Mouse (Mus musculus): ENCODE measurements around the gene Mgat3. TPM values are rescaled to one million over a fixed set of nuclear protein-coding genes. Genes with fewer than 3 reads are reported as not detected.

The Mgat3 gene
- total RNA-seq, 2 experiments from 2014 or later, result not detected

DNA sequence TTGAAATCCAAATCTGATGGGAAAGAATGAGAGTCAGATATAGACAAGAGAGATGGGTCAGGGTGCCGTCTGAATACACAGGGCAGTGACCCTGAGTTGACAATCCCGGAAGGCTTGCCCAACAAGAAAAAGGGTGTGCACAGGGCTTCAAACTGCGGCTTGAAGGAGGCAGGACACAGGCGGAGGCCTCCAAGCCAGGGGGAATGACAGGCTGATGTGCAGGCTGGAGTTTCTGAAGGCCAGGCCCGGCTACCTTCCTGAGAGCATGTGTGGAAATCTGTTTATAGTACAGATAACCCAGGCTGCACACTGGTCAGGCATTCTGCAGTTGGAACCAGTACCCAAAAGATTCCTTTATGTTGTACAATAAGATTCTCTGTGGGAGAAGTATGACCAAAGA is 26.0 kb upstream of the Mgat3 start:
- no peak for ATAC-seq (replicated peaks; ENCODE audit: low FRiP score, poor library complexity, severe bottlenecking)

DNA sequence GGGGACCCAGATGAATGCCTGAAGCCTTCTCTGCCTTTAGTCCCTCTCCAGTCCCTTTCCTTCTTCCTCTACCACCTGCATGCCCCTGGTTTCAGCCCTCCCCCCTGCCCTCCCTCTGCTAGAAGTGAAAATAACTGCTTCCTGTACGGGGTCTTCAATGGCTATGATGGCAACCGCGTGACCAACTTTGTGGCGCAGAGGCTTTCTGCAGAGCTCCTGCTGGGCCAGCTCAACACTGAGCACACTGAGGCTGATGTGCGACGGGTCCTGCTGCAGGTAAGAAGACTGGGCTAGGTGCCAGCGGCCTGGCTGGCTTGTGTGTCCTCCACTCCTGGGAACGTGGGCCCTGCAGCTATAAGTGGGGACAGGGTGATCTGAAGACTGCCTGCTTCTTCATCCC is 25.0 kb upstream of the Mgat3 start:
- no peak for ATAC-seq (replicated peaks; ENCODE audit: low FRiP score, poor library complexity, severe bottlenecking)

DNA sequence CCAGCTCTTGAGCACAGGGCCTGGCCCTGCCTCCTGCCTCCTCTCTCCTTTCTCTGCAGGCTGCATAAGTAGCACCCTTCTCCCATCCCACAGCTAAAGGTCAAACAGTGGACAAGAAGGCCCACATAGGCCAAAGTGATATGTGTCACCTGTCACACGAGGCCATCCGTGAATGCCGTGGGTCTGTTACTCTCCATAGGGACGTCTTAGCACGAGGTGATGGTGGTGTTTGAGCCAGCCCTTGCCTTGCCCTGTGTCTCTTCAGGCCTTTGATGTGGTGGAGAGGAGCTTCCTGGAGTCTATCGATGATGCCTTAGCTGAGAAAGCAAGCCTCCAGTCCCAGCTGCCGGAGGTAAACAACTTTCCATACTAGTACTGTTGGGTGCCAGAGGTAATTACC is 24.0 kb upstream of the Mgat3 start:
- no peak for ATAC-seq (replicated peaks; ENCODE audit: low FRiP score, poor library complexity, severe bottlenecking)

DNA sequence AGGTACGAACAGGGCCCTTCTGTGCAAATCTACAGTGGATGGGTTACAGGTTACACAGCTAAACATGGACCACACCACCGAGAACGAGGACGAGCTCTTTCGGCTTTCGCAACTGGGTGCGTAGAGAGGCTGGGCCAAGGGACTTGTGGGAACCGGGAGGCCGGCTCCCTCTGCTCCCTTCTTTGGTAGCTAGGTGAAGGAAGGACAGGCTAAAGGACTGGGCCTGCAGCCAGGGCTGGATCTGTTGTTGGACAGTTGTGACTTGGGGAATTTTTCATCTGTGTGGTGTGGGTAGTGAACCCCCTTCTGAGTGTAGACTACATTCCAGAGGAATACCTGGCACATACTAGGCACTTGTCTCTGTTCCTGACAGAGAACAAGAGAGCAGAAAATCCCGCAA is 20.9 kb upstream of the Mgat3 start:
- ATAC-seq (replicated peaks; ENCODE audit: low FRiP score, poor library complexity, severe bottlenecking), result no peak

DNA sequence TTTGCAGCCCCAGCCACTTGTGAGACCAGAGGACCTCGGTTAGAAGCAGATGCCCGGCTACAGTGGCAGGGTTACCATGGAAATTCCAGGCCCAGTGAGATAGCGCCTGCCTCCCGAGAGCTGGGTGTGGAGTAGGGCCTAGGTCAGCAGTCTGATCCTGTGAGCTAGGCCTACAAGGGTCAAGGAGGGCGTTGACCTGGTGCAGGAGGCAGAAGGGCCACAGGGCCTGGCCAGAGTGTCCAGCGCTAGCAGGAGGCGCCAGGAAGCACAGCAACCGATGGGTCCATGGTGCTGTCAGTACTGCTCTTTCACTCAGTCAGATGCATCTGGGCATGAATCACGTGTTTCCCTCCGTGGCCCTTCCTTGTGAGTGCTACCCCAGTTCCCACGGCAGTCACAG is 19.8 kb upstream of the Mgat3 start:
- ATAC-seq (replicated peaks; ENCODE audit: low FRiP score, poor library complexity, severe bottlenecking), result no peak

DNA sequence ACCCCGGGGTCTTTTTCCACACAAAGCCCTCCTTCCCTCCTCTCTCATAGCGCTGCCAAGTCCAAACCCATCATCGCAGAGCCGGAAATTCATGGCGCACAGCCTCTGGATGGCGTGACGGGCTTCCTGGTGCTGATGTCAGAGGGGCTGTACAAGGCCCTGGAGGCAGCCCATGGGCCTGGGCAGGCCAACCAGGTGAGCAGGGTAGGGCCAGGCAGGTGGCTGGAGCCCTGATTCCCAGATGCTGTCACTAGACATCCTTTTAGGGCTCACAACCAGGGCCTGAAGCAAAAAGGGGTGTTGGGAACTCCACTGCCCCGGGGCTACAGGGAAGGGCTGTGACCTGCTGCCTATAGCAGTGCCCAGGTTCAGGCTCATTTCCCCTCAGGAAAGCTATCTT is 17.8 kb upstream of the Mgat3 start:
- ATAC-seq (replicated peaks; ENCODE audit: low FRiP score, poor library complexity, severe bottlenecking), result no peak

DNA sequence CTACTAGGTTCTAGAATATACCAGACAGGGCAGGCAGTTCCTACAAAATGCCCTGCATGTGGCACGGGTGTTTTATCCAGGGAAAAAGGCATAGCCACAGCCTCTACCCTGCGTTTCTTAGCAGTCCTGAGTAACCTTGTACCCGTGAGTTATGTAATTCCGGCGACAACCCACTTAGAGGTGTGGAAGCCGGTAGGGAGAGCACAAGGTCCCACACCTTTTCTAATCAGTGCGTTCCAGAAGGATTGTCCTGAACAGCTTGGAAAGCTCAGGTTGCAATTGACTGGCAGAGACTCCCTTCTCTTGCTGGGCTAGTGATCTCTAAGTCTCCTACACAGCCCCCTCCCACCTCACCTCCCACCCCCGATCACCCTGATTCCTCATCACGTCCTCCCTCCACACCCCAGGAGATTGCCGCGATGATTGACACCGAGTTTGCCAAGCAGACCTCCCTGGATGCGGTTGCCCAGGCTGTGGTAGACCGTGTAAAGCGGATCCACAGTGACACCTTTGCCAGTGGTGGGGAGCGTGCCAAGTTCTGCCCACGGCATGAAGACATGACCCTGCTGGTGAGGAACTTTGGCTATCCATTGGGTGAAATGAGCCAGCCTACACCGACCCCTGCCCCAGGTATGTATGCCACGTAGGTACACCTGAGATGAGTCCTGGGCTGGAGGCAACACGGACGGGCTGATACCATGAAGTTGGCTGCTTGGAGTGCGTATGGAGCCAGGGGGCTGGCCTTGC is 16.2 kb upstream of the Mgat3 start:
- ATAC-seq (replicated peaks; ENCODE audit: low FRiP score, poor library complexity, severe bottlenecking), result no peak

DNA sequence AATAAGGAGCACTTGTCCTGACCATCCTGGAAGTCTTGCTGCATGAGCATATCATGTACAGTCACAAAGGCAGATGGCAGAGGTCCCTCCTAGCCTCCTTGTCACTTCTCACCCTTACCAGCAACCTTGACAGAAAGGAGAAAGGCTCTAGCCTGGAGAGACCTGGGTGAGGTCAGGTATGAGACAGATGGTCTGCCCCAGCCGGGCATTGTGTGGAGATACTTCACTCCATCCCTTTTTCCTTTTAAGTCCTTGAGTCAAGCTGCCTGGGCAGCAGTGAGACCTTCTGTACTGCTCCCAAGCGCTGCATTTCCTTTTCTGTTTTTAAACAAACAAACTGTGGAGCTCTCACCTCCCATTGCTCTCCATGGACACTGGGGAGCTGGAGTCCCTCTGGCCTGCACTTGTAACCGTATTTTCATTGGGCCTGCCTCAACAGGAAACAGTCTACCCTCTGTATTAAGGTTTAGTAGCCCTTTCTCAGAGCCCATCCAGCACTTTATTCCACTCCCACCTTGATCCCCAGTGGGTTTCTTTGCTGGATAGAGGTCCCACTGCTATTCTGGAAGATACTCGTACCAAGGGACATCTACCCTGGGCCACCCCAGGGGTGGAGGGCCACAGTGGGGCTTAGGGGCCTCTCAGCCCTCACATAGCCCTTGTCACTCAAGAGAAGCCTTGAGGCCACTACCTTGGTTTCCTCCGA is 15.4 kb upstream of the Mgat3 start:
- no peak for ATAC-seq (replicated peaks; ENCODE audit: low FRiP score, poor library complexity, severe bottlenecking)

DNA sequence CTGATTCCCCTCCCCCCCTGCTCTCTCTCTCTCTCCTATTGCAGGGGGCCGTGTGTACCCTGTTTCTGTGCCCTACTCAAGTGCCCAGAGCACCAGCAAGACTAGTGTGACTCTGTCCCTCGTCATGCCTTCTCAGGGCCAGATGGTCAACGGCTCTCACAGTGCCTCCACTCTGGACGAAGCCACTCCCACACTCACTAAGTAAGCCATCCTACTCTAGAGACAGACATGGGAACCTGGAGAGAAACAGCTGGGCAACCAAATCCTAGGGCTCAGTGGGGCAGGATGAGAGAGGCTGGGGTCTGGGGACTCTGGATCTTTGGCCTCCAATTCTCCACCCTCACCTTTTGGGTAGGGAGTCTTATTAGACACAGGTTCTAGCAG is 14.8 kb upstream of the Mgat3 start:
- no peak for ATAC-seq (replicated peaks; ENCODE audit: low FRiP score, poor library complexity, severe bottlenecking)

DNA sequence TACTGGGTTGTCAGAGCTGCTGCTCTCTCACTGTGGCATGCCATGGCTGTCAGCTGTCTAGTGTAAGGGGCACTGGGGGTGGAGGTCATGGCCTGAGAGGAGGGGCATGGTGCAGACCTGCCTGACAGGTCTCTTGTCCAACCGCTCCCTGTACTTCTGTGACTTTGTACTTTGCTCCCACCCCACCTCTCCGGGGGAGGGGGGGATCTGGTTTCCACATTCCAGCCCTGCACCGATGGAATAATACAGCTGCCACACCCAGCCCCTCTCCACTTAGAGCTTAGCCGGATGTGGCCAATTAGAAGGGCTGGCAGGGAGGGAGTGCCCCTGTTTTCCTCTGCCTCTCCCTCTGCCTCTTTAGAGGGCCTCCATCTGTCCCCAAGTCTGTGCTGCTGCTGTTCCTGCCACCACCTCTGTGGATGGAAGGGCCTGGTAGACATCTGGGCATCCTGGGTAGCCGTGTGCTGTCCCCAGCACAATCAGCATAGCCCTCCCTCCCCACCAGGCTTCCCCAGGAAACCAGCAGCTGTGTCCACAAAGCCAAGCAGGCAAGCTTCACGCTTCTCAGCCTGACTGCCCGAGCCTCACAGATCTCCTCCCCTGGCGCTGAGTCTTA is 14.1 kb upstream of the Mgat3 start:
- ATAC-seq (replicated peaks; ENCODE audit: low FRiP score, poor library complexity, severe bottlenecking), result no peak

DNA sequence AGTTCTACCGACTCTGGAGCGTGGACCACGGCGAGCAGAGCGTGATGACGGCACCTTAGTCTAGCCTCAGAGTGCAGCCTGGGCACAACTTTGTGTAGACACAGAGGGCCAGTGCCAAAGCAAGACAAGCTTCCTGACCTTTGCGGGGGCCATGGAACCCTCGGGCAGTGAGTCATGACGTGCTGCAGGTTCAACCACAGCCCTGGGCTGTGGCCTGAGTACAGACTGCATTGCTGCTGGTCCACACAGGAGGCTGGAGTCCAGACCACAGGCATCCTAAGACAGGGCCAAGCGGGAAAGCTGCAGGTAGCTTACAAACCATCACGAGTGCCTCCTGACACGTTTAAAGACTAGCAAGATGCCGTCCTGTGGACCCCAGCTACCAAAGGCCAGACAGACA is 13.3 kb upstream of the Mgat3 start:
- no peak for ATAC-seq (replicated peaks; ENCODE audit: low FRiP score, poor library complexity, severe bottlenecking)

DNA sequence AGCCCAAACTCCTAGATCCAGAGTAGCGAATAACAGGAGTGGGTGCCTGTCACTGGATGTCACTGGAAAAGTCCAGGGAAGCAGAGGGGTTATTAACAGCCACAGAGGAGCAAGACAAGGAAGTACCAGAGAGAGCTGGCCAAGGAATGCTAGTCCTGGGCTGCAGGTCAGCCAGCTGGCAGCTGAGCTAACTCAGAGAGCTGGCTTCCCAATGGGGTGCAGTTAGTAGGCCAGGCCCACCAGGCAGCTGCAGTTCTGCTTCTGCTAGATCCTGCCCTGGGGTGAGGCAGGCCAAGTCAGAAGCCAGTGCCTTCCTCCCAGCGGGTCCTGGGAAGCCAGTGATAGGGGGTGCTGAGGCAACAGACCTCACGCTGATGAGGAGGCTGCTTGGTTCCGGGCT is 12.8 kb upstream of the Mgat3 start:
- ATAC-seq (replicated peaks; ENCODE audit: low FRiP score, poor library complexity, severe bottlenecking), result no peak

DNA sequence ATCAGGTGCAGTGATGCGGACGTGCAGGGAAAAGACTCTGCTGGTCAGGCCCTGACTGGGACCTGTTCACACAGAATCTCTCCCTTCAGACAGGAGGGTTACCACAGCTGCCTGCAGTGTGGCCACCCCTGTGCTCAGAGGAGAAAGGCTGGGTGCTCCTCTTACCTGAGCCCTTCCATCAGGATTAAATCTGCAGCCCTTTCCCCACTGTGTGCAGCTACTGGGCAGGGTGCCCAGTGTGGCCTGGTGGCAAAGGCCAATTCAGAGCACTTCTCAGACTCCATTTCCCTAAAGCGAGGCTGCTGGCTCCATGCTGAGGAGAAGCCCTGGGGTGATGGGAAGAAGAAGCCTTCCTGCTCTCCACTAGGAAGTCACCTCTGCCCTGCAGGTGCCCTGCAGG is 12.3 kb upstream of the Mgat3 start:
- ATAC-seq (replicated peaks; ENCODE audit: low FRiP score, poor library complexity, severe bottlenecking), result no peak

DNA sequence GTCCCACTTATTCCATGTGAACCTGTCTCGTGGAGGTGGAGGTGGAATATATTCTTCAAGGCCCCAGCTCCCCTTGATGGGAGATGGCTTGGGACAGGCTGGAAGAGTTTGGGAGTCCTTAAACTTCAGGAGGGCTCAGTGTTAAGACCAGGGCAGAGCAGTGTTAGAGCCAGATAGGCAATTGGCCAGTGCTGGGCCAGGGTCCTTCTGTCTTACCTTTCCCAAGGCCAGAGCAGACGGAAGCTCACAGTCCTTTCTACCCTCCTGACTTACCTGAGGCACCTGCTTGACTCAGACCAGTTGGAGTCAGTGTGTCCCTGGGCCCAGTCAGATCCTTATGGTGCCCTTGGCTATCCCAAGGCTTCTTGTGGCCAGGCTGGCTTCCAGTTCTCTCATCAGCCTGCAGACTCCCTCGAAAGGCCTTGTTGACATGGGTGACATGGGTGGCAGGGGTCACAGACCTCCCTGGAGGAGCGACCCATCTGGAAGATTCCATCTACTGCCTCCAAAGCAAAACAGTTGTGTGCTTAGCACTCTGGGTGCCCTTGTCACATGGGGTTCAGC is 11.0 kb upstream of the Mgat3 start:
- no peak for ATAC-seq (replicated peaks; ENCODE audit: low FRiP score, poor library complexity, severe bottlenecking)

DNA sequence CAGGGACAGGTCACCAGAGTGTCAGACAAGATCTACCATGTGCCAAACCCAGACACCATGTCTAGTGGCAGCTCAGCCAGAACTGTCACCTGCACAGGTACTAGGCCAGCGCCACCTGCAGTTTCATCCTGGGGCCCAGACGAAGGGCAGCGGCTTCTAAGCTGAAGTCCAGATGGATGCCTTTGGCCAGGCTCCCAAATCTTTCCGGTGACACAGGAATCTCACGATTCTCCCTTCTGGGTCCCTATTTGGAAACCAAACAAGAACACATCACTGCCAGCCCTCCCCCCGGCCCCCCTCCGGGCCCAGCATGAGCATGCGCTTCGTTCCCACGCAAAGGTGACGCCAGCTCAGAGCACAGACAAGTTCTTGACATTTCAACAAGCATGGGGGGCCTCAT is 10.2 kb upstream of the Mgat3 start:
- ATAC-seq (replicated peaks; ENCODE audit: low FRiP score, poor library complexity, severe bottlenecking), result no peak

DNA sequence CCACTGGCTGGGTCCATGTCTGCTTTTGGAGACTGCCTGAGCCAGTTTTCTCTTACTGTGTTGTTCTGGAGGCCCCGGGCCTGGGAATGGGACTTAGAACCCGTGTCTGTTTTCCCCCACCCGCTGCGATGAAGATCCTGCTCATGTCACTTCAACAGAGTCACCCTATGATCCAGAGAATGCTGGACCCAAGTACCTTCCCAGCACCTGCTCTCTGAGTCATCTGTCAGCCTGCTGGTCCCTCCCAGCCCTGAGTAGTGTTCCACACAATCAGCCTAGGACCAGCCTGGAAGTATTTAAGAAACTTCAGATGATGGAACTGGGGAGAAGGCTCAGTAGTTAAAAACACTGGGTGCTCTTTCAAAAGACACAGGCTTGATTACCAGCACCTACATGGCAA is 9.8 kb upstream of the Mgat3 start:
- no peak for ATAC-seq (replicated peaks; ENCODE audit: low FRiP score, poor library complexity, severe bottlenecking)

DNA sequence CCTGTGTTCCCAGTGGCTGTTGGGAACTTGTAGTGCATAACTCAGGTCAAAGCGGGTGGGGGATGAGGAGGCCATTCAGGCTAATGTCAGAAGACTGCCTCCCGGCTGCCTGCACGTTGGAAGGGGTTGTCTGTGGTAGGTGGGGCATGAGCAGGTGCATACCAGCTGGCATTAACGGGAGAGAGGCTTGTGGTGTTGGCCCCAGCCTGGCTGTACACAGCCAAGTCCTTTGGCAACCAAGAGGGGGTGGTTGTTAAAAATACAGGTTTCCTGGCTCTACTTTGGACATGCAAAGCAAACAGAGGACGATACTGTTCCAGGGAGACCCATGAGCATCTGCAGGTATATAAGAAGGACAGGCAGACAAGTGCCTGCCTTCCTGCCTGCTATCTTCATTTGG is 8.1 kb upstream of the Mgat3 start:
- no peak for ATAC-seq (replicated peaks; ENCODE audit: low FRiP score, poor library complexity, severe bottlenecking)

DNA sequence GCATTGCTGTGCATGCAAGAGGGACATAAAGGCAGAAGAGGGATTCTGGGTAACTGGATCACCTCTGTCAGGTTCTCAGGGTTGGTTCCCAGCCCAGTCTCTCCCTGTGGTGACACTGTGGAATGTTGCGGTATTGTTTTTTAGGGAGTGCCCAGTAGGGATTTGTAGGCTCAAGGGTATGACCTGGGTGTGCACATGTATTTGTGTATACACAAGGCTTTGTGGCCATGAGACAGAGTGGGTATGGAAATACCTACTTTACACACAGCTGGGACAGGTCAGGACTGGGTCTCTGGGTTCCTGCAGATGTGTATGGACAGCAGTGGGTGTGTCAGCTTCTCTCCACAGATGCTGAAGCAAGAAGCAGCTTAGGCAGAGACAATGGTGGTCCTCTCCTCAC is 4.0 kb upstream of the Mgat3 start:
- no peak for ATAC-seq (replicated peaks; ENCODE audit: low FRiP score, poor library complexity, severe bottlenecking)

DNA sequence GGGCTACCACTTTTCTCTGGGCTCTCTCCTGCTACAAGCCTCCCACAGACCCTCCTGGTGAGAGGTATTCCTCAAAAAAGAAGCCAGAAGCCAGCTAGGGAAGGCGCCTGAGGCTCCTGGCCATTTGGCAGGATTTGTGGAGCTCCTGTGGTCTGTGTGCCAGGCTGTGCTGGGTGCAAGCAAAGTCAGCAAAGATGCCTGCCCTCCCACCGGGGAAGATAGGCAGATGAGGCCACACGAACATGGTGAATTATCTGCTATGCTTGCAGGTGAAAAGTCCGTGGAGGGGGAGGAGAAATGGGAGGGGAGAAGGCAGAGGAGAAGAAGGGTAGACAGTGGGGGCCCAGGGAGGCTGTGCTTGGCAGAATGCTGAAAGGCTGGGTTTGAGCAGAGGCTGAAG is 3.2 kb upstream of the Mgat3 start:
- ATAC-seq (replicated peaks; ENCODE audit: low FRiP score, poor library complexity, severe bottlenecking), result no peak

DNA sequence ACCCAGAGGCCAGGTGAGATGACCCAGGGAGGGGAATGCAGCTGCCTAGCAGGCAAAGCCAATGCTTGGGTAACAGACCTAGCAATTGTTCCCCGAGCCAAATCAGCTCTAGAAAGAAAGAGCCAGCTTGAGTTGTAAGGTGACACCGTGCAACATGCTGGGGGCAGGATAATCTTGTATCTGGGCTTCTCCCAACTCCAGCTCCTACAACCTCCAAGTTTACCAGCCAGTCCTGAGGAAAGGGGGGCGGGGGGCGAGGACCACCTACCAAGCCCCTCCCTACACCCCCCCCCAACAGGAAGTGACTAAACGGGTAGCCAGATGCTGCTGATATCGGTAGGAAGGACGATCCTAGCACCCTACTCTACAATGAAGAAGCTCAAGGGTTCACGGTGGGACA is 2.2 kb upstream of the Mgat3 start:
- no peak for ATAC-seq (replicated peaks; ENCODE audit: low FRiP score, poor library complexity, severe bottlenecking)

DNA sequence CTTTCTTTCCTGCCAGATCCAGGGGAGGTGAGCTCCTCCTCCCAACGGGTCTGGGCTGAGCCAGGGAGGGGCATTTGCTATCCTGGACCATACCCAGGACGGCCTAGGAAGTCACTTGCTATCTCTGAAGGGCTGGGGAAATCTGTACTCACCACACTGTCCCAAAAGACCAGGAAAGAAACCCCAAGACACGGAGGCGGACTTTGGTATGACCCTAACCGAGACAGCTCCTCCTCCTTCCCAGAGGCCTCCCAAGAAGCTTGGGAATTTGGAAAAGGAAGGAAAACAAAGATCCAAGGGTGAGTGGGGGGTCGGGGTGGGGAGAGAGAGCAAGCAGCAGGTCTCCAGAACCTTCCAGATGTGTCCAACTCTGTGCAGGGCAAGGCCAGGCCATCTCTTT is 1.7 kb upstream of the Mgat3 start:
- ATAC-seq (replicated peaks; ENCODE audit: low FRiP score, poor library complexity, severe bottlenecking), result no peak

All from erythroblast, adult 5-6 weeks (primary cell).